Mouse (Mus musculus) cortical plate, adult 2 months (tissue): Measurements from ENCODE around the gene Grhl3.

ENCODE experiments used
- CTCF ChIP-seq: fragments of 200-500 bp; IDR thresholded peaks from 2 replicates; pipeline ENCODE4 v1.5.1; 2011; ENCODE audit warnings: mild to moderate bottlenecking, control low read depth, low read length; ENCODE audit not compliant: insufficient read depth; ENCODE audit errors: extremely low read depth
- POLR2A ChIP-seq: fragments of 200-500 bp; IDR thresholded peaks from 2 replicates; pipeline ENCODE4 v1.6.1; 2011; ENCODE audit warnings: mild to moderate bottlenecking, low read length, control low read depth; ENCODE audit not compliant: insufficient read depth; ENCODE audit errors: extremely low read depth

- no peak for TF ChIP-seq CTCF
- no peak for TF ChIP-seq POLR2A
Measured at GRCm38 (mm10) chr4:135617038-135617437, 43.6 kb upstream of the Grhl3 start.
